Mouse (Mus musculus): ENCODE results near the gene Rft1.

GRCm38 (mm10) chr14:30666061-30666460 lies 11.9 kb downstream of the Rft1 start:
- TF ChIP-seq CTCF (IDR thresholded peaks at IDR 0.05; ENCODE audit: borderline replicate concordance, insufficient read depth, low read length) (no peak), POLR2A (IDR thresholded peaks at IDR 0.05; ENCODE audit: low read depth, low read length) (no peak)

Data from embryonic fibroblast, embryonic 13.5 days (primary cell).